Mouse (Mus musculus) CH12.LX (cell line): Measurements from ENCODE around the gene Shld1. TPM values are rescaled to one million over a fixed set of nuclear protein-coding genes. Genes with fewer than 3 reads are reported as not detected.
A peak's percentile ranks its signal among the peaks of the same experiment; 100 is the strongest.

Source experiments
- DNase-seq: peaks from one replicate; pipeline ENCODE4 v3.0.0-alpha.2; 2013; ENCODE audit errors: extremely low read depth
- H3K27ac ChIP-seq: 2 replicates; pipeline ENCODE4 v1.5.1; 2012; ENCODE audit warnings: low read depth, mild to moderate bottlenecking, control low read depth, moderate library complexity; ENCODE audit not compliant: insufficient read depth
- H3K27me3 ChIP-seq: replicated peaks from 2 replicates; pipeline ENCODE3; 2012; ENCODE audit warnings: inconsistent platforms
- H3K36me3 ChIP-seq, 2 experiments: replicated peaks in 1 of 2; 2 replicates each; pipeline versions ENCODE3 to v1.6.1; 2012; ENCODE audit warnings: inconsistent platforms in 1 of 2, low read length in 1 of 2, mild to moderate bottlenecking in 1 of 2, mixed read lengths in 1 of 2, moderate library complexity in 1 of 2; ENCODE audit not compliant: control insufficient read depth in 1 of 2, insufficient read depth in 1 of 2
- H3K4me1 ChIP-seq, 2 experiments: 2 replicates each; pipeline ENCODE4 v1.6.1; 2012; ENCODE audit warnings: inconsistent platforms in 1 of 2, moderate library complexity in 1 of 2; ENCODE audit not compliant: insufficient read depth in 2 of 2, control insufficient read depth in 1 of 2
- H3K4me2 ChIP-seq: 2 replicates; pipeline ENCODE4 v1.6.1; 2012; ENCODE audit warnings: low read depth, mild to moderate bottlenecking, control low read depth; ENCODE audit not compliant: poor library complexity, insufficient read depth, severe bottlenecking
- H3K4me3 ChIP-seq, 3 experiments: fragments of 150-350 bp in 1 of 3; sonication (generic) in 1 of 3; replicated peaks in 1 of 3; 2 replicates each; pipeline versions ENCODE3 to v1.5.1; 2011 to 2012; ENCODE audit warnings: low read depth in 2 of 3, low read length in 2 of 3, mild to moderate bottlenecking in 2 of 3, moderate library complexity in 2 of 3, control low read depth in 1 of 3, improper control_type of control experiment in 1 of 3, inconsistent platforms in 1 of 3, mixed read lengths in 1 of 3; ENCODE audit not compliant: poor library complexity in 1 of 3
- H3K79me2 ChIP-seq: replicated peaks from 2 replicates; pipeline ENCODE4 v1.6.1; 2012; ENCODE audit warnings: mild to moderate bottlenecking, moderate library complexity; ENCODE audit not compliant: control insufficient read depth, poor library complexity, insufficient read depth, severe bottlenecking; ENCODE audit errors: extremely low read depth
- H3K9ac ChIP-seq: 2 replicates; pipeline ENCODE4 v1.6.1; 2012; ENCODE audit warnings: low read depth, mild to moderate bottlenecking, control low read depth, moderate library complexity; ENCODE audit not compliant: insufficient read depth
- H3K9me3 ChIP-seq: replicated peaks from 2 replicates; pipeline ENCODE3; 2012; ENCODE audit warnings: low read length, inconsistent platforms, mixed read lengths
- BHLHE40 ChIP-seq: IDR thresholded peaks from 2 replicates; pipeline ENCODE4 v1.6.1; 2011; ENCODE audit warnings: mild to moderate bottlenecking, low read depth, low read length, improper control_type of control experiment
- CHD2 ChIP-seq: IDR thresholded peaks from 2 replicates; pipeline ENCODE4 v1.6.1; 2011; ENCODE audit warnings: low read length, improper control_type of control experiment
- CTCF ChIP-seq, 2 experiments: IDR thresholded peaks in 1 of 2; conservative IDR thresholded peaks in 1 of 2; 2 replicates each; pipeline ENCODE4 v1.5.1; 2011 to 2012; ENCODE audit warnings: low read depth in 2 of 2, low read length in 2 of 2, improper control_type of control experiment in 1 of 2, inconsistent platforms in 1 of 2, mild to moderate bottlenecking in 1 of 2, moderate library complexity in 1 of 2
- EP300 ChIP-seq: IDR thresholded peaks from 2 replicates; pipeline ENCODE4 v1.6.1; 2011; ENCODE audit warnings: low read length, improper control_type of control experiment
- HCFC1 ChIP-seq: IDR thresholded peaks from 2 replicates; pipeline ENCODE4 v1.6.1; 2012; ENCODE audit warnings: low read depth, mild to moderate bottlenecking, inconsistent platforms, low read length, improper control_type of control experiment
- IRF4 ChIP-seq: IDR thresholded peaks from 2 replicates; pipeline ENCODE4 v1.6.1; 2014; ENCODE audit warnings: low read depth, mild to moderate bottlenecking, inconsistent platforms, low read length, improper control_type of control experiment
- JUN ChIP-seq: IDR thresholded peaks from 2 replicates; pipeline ENCODE4 v1.6.1; 2011; ENCODE audit warnings: low read depth, mild to moderate bottlenecking, low read length, improper control_type of control experiment, moderate library complexity; ENCODE audit not compliant: insufficient read depth
- KAT2A ChIP-seq: IDR thresholded peaks from 2 replicates; pipeline ENCODE4 v1.6.1; 2012; ENCODE audit warnings: low read length, improper control_type of control experiment, inconsistent platforms; ENCODE audit not compliant: insufficient replicate concordance
- MAZ ChIP-seq: IDR thresholded peaks from 2 replicates; pipeline ENCODE4 v1.6.1; 2012; ENCODE audit warnings: low read depth, mild to moderate bottlenecking, inconsistent platforms, low read length, improper control_type of control experiment, moderate library complexity
- MEF2A ChIP-seq: IDR thresholded peaks from 2 replicates; pipeline ENCODE4 v1.6.1; 2014; ENCODE audit warnings: low read depth, mild to moderate bottlenecking, inconsistent platforms, low read length, improper control_type of control experiment, borderline replicate concordance
- MYC ChIP-seq: IDR thresholded peaks from 2 replicates; pipeline ENCODE4 v1.6.1; 2011; ENCODE audit warnings: low read depth, mild to moderate bottlenecking, improper control_type of control experiment, low read length
- NELFE ChIP-seq: IDR thresholded peaks from 2 replicates; pipeline ENCODE4 v1.6.1; 2011; ENCODE audit warnings: low read depth, low read length, improper control_type of control experiment
- NRF1 ChIP-seq: IDR thresholded peaks from 2 replicates; pipeline ENCODE4 v1.6.1; 2014; ENCODE audit warnings: low read depth, mild to moderate bottlenecking, inconsistent platforms, low read length, improper control_type of control experiment, moderate library complexity
- PAX5 ChIP-seq: IDR thresholded peaks from 2 replicates; pipeline ENCODE4 v1.6.1; 2012; ENCODE audit warnings: low read length, inconsistent platforms, mixed read lengths
- POLR2A ChIP-seq: IDR thresholded peaks from 2 replicates; pipeline ENCODE4 v1.6.1; 2011; ENCODE audit warnings: low read depth, mild to moderate bottlenecking, improper control_type of control experiment, low read length
- POLR2AphosphoS2 ChIP-seq: IDR thresholded peaks from 2 replicates; pipeline ENCODE4 v1.6.1; 2011; ENCODE audit warnings: low read depth, low read length, improper control_type of control experiment
- RCOR1 ChIP-seq: conservative IDR thresholded peaks from 2 replicates; pipeline ENCODE4 v1.6.1; 2012; ENCODE audit warnings: low read depth, mild to moderate bottlenecking, inconsistent platforms, low read length, improper control_type of control experiment
- UBTF ChIP-seq: IDR thresholded peaks from 2 replicates; pipeline ENCODE4 v1.6.1; 2012; ENCODE audit warnings: low read depth, mild to moderate bottlenecking, inconsistent platforms, low read length, improper control_type of control experiment, moderate library complexity
- USF1 ChIP-seq: IDR thresholded peaks from 2 replicates; pipeline ENCODE4 v1.6.1; 2014; ENCODE audit warnings: low read depth, mild to moderate bottlenecking, inconsistent platforms, low read length, improper control_type of control experiment
- ZC3H11A ChIP-seq: IDR thresholded peaks from 2 replicates; pipeline ENCODE4 v1.6.1; 2012; ENCODE audit warnings: low read depth, mild to moderate bottlenecking, inconsistent platforms, low read length, improper control_type of control experiment
- ZMIZ1 ChIP-seq: IDR thresholded peaks from 2 replicates; pipeline ENCODE4 v1.6.1; 2012; ENCODE audit warnings: low read depth, mild to moderate bottlenecking, inconsistent platforms, low read length, improper control_type of control experiment
- ZNF384 ChIP-seq: IDR thresholded peaks from 2 replicates; pipeline ENCODE4 v1.6.1; 2012; ENCODE audit warnings: low read depth, low read length, improper control_type of control experiment, inconsistent platforms
- dilution Hi-C: fragments of 300-500 bp; cut with MboI; formaldehyde crosslinking; loops from 2 replicates; pipeline ENCODE4 v1.14.3; 2020; ENCODE audit warnings: low sequenced_read_pairs; ENCODE audit not compliant: extremely low pct_unique_long_range_greater_than_20kb, extremely low pct_ligation_motif_present
- in situ Hi-C: fragments of 300-500 bp; cut with MboI; formaldehyde crosslinking; loops from 3 replicates; pipeline ENCODE4 v1.14.3; 2019; ENCODE audit warnings: low sequenced_read_pairs, low pct_ligation_motif_present, low pct_unique_long_range_greater_than_20kb, mixed read lengths
- polyA plus RNA-seq: library from polyadenylated mRNA; unstranded; fragments of >175 nt; gene quantifications from 2 replicates; pipeline ENCODE4 v1.2.1, GENCODE M21; 2012; ENCODE audit warnings: low read depth; ENCODE audit not compliant: insufficient read length
- total RNA-seq, 2 experiments: library from RNA; depleted of rRNA; stranded (reverse); fragments of 300-350 nt in 1 of 2; fragments of >200 nt in 1 of 2; gene quantifications; 2 replicates each; pipeline ENCODE4 v1.2.3; 2012 to 2014

Shld1 gene
- total and polyA plus RNA-seq, 3 experiments, result 5.7 to 12.6 (median 9.3) TPM

GRCm38 (mm10) chr2:132738816-132739432 is 52.2 kb downstream of the Shld1 start:
- no peak overlapping the region for H3K27ac ChIP-seq
- no peaks in the 10 kb centered on the region for H3K79me2 ChIP-seq
- H3K36me3 ChIP-seq, result no peaks in the 10 kb centered on the region
- TF ChIP-seq ZMIZ1, result no peak
- TF ChIP-seq CTCF (conservative IDR thresholded peaks at IDR 0.05 in 1 of 2, IDR thresholded peaks at IDR 0.05 in 1 of 2; ENCODE audit: low read depth in 2 of 2, low read length in 2 of 2), result no peak
- TF ChIP-seq KAT2A, result no peak
- no peak for TF ChIP-seq MAZ
- TF ChIP-seq EP300, result no peak
- no peak for TF ChIP-seq CHD2
- TF ChIP-seq JUN, result no peak
- TF ChIP-seq USF1, result no peak
- no peak for TF ChIP-seq NELFE
- TF ChIP-seq RCOR1, result no peak
- no peak for TF ChIP-seq PAX5
- no peak for TF ChIP-seq POLR2AphosphoS2
- TF ChIP-seq MEF2A, result no peak
- TF ChIP-seq BHLHE40, result no peak
- no peak for TF ChIP-seq HCFC1
- TF ChIP-seq IRF4, result no peak
- TF ChIP-seq ZNF384, result no peak
- no peak for TF ChIP-seq UBTF
- TF ChIP-seq, all 38 proteins: peak for 0
- dilution Hi-C loops, result no loop called here
- no peak overlapping the region for H3K9ac ChIP-seq
- no peak overlapping the region for H3K4me2 ChIP-seq
- H3K4me1 ChIP-seq, result no peaks in the 10 kb centered on the region
- H3K9me3 ChIP-seq, result peaks cover 3% of the 10 kb centered on the region
- no peak overlapping the region for H3K4me3 ChIP-seq
- DNase-seq, result no peak
- H3K27me3 ChIP-seq, result no peaks in the 10 kb centered on the region
- in situ Hi-C loops, result no loop called here

GRCm38 (mm10) chr2:132741862-132742347 is 55.2 kb downstream of the Shld1 start:
- peaks cover 0 to 2% of the 10 kb centered on the region in 2 experiments for H3K36me3 ChIP-seq
- dilution Hi-C loops (no loop called here), in situ Hi-C loops (no loop called here)
- no peak overlapping the region for H3K27ac ChIP-seq
- H3K4me2 ChIP-seq, result no peak overlapping the region
- H3K9me3 ChIP-seq, result no peaks in the 10 kb centered on the region
- no peaks in the 10 kb centered on the region for H3K4me1 ChIP-seq
- H3K9ac ChIP-seq, result no peak overlapping the region
- no peak overlapping the region for H3K4me3 ChIP-seq
- no peak for DNase-seq
- H3K79me2 ChIP-seq, result no peaks in the 10 kb centered on the region
- TF ChIP-seq NELFE (no peak), NRF1 (no peak), ZMIZ1 (no peak), POLR2A (no peak), CTCF (conservative IDR thresholded peaks at IDR 0.05 in 1 of 2, IDR thresholded peaks at IDR 0.05 in 1 of 2; ENCODE audit: low read depth in 2 of 2, low read length in 2 of 2) (0 out of 4 replicates have a peak, but pooled peaks of 1 of the 2 experiments have one; percentile 2), ZC3H11A (no peak), MYC (no peak)
- TF ChIP-seq, all 38 proteins: peak for 1
- no peaks in the 10 kb centered on the region for H3K27me3 ChIP-seq
